Mouse (Mus musculus) CH12F3 (cell line): ENCODE measurements around the gene Hbb-bt.
"Not testable (repeated sequence)": the region's sequence is repeated elsewhere in the genome, so short reads cannot be mapped to it uniquely, and the experiment has no call there.

Source experiments
- in situ Hi-C: fragments of 300-500 bp; cut with MboI; formaldehyde crosslinking; loops from 2 replicates; pipeline ENCODE4 v1.14.3; 2020; ENCODE audit warnings: low sequenced_read_pairs

Gene Hbb-bt

DNA sequence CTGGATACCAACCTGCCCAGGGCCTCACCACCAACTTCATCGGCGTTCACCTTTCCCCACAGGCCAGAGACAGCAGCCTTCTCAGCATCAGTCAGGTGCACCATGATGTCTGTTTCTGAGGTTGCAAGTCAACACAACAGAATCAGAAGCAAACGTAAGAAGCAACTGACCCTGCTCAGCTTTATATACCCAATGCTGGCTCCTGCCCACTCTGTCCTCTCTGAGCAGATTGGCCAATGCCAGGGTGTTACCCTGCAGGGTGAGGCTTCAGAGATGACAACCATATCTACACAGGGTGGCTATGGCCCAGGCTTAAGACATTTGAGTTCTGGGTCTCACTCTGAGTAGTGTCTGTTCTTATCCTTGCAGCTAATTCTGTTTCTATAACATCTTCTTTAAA lies at the start of gene Hbb-bt:
Gene Hbb-bt (minus strand): TSS at position 231 of the 400 bp plus-strand sequence.
- in situ Hi-C loops = no loop called here

DNA sequence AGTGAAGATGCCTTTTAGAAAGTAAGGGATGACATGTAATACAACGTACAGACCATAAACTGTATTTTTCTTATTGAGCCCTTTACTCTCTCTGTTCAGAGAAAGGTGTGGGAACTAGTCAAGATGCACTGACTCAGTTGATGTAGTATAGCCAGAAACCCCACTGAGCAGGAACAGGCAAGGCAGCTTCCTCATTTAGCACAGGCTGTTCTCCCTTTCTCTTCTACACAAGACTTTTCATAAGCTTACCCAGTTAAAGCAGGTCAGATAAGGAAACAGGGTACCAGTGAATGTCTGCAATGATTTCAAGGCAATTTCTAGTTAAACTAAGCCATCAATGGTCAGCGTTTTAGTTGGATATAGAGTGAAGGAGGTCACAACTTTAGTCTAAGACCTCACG lies 47.7 kb upstream of the Hbb-bt start:
- in situ Hi-C loops = no loop called here

DNA sequence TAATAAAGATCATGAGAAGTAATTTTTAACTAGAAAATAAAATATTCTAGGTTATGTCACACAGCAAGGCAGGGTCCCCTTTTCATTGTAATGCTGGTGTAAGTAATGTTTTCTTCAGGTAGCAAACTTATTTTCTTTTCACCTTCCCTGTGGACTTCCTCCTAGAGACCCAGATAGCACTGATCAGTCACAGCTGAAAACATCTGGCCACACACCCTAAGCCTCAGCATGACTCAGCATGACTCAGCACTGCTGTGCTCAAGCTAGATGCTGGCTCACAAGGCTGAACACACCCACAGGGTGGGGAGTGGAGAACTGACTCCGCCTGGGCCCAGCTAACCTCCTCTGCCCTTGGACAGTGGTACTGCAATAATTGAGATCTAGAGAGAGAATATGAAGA lies 47.1 kb upstream of the Hbb-bt start:
- in situ Hi-C loops = no loop called here

DNA sequence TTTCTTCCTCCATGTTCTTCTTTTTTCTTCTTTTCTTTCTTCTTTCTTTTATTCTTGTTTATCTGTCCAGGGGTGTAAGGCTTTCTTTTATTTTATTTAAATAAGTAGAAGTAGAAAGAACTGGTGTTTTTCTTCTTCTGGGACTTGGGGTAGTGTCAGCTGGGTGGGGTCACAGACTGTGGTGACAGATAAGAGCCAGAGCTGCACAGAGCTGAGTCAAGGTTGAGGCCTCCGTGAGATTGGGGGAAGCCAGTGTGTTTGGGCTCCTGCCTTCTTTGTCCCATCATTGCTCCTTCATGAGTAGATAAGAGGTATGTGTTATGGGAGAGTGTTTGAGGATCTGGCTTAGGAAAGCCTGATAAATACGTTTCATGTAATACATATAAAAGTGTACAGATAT lies 45.3 kb upstream of the Hbb-bt start:
- in situ Hi-C loops = no loop called here

DNA sequence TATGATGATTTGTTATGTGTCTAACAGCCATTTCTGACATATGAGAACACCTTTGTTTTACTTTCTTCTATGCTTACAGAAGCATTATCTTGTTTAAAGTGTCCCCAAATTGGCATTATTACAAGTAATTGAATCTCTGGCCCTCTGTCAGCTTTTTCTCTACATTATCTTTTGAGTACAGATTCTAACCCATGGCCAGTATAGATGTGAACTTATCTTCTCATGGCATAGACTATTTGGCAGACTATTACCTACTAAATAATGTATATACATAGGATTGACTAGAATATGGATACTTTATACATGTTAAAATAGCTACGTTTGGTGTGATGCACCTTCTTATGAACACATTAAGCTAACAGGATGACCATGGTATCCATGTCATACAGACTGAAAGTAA lies 40.9 kb upstream of the Hbb-bt start:
- in situ Hi-C loops = no loop called here

DNA sequence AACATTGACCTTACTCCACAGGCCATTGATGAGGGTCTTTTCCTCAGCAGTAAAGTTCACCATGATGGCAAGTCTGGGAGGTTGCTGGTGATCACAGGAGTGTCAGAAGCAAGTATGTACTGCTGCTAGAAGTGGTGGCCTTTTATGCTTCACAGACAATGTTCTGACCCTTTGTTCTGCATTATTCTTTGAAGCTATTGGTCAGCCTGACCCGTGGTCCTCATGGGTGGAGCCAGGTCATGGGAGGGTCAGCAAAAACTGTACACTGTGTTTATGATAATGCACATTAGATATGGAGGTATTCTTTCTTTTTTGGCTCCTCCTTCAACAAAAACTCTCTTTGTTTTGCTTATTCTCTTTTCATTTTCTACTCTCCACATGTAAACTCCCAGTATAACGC lies 39.3 kb upstream of the Hbb-bt start, which contains the start of gene Hbb-y:
Gene Hbb-y (minus strand): TSS at position 127 of the 400 bp plus-strand sequence.
- in situ Hi-C loops = no loop called here

DNA sequence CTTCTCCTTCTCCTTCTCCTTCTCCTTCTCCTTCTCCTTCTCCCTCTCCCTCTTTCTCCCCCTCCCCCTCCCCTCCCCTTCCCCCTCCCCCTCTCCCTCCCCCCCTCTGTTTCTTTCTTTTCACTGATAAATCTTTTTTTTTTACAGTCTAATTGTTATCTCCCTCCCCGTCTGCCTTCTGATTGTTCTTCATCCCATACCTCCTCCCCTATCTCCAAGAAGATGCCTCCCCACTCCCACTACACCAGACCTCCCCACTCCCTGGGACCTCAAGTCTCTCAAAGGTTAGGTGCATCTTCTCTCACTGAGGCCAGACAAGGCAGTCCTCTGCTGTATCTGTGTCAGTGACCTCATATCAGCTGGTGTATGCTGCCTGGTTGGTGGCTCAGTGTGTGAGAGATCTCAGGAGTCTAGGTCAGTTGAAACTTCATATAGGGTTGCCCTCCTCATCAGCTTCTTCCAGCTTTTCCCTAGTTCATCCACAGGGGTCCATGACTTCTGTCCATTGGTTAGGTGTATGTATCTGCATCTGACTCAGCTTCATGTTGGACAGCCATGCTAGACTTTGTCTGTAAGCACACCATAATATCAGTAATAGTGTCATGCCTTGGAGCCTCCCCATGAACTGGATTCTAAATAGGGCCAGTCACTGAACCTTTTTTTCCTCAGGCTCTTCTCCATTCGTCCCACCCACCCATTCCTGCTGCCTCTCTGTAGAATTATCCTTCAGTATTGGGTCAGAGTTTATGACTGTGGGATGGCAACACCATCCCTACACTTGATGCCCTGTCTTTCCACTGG lies 30.9 kb upstream of the Hbb-bt start:
- in situ Hi-C loops = no loop called here

DNA sequence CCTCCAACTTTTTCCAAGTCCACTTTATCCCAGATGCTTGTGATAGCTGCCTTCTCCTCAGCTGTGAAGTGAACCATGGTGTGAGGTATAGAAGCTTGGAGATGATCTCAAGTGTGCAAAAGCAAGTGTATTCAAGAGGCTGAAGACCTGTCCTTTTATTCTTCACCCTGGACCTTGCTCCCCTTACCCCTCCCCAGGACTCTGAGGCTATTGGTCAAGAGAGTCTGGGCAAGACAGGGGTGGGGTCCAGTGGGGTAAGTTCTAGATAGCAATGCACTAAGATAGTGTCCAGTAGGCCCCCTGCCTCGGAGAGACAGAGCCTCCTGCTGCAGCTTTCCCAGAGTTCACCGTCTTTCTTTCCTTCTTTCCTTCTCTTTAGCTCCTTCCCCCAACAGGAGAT lies 29.2 kb upstream of the Hbb-bt start, which contains the start of gene Hbb-bh1:
Gene Hbb-bh1 (minus strand): TSS at position 131 of the 400 bp plus-strand sequence.
- in situ Hi-C loops = no loop called here

DNA sequence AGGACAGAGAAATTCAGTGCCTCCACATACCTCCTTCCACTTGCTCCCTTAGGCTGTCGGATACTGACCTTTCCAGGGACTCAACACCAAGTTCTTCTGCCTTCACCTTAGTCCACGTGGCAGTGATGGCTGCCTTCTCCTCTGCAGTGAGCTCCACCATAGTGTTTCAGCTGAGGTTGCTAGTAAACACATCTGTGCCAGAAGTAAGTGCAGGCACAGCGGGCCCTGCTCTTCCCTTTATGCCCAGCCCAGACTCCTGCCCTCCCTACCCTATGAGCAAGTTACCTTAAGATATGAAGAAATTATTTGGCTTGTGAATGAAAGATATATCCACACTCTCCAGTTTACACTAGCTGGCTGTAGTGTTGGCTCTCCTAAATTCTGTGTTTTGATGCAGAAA lies 26.5 kb upstream of the Hbb-bt start, which contains the start of gene Hbb-bh2:
Gene Hbb-bh2 (minus strand): TSS at position 253 of the 400 bp plus-strand sequence.
- in situ Hi-C loops = no loop called here

DNA sequence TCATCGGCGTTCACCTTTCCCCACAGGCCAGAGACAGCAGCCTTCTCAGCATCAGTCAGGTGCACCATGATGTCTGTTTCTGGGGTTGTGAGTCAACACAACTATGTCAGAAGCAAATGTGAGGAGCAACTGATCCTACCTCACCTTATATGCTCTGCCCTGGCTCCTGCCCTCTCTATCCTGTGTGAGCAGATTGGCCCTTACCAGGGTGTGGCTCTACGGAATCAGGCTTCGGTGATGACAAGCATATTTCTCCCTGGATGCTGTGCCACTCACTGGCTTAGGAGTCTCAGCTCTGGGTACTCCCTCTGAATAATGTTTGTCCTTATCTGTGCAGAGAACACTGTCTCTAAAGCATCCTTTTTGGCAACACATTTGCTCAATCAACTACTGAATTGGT lies 14.0 kb upstream of the Hbb-bt start, which contains the start of gene Hbb-bs:
Gene Hbb-bs (minus strand): TSS at position 289 of the 400 bp plus-strand sequence.
- in situ Hi-C loops = no loop called here

DNA sequence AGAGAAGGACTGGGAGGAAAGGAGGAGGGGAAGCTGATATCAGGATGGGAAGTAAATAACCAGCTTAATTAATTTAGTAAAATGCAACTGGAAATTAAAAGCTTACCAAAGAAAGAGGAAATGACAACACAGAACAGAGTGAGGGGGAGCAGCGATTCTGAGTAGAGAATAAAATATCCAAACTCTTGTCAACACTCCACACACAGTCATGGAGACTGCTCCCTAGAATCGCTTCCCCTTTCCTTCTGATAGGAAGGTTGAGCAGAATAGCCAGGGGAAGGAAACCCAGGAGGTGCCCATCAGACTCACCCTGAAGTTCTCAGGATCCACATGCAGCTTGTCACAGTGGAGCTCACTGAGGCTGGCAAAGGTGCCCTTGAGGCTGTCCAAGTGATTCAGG lies 13.3 kb upstream of the Hbb-bt start:
- in situ Hi-C loops = not testable (repeated sequence)

DNA sequence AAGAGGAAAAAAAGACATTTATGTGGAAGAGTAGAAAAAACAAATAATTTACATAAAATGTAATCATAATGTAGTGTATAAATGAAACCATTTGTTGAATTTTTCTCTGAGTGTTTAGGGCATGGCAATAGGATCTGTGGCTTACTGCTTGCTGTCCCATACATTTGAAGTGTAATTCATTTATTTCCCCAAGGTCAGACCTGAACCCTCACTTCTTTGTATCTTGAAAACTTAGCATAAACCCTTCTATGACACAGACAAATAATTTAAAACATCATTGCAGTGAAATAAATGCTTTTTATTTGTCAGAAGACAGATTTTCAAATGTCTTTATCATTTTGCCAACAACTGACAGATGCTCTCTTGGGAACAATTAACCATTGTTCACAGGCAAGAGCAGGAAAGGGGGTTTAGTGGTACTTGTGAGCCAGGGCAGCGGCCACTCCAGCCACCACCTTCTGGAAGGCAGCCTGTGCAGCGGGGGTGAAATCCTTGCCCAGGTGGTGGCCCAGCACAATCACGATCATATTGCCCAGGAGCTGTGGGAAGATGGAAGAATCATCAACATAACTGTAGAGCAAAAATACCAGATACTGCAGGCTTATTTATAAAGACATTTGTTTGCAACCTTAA lies 12.6 kb upstream of the Hbb-bt start:
- in situ Hi-C loops = no loop called here

DNA sequence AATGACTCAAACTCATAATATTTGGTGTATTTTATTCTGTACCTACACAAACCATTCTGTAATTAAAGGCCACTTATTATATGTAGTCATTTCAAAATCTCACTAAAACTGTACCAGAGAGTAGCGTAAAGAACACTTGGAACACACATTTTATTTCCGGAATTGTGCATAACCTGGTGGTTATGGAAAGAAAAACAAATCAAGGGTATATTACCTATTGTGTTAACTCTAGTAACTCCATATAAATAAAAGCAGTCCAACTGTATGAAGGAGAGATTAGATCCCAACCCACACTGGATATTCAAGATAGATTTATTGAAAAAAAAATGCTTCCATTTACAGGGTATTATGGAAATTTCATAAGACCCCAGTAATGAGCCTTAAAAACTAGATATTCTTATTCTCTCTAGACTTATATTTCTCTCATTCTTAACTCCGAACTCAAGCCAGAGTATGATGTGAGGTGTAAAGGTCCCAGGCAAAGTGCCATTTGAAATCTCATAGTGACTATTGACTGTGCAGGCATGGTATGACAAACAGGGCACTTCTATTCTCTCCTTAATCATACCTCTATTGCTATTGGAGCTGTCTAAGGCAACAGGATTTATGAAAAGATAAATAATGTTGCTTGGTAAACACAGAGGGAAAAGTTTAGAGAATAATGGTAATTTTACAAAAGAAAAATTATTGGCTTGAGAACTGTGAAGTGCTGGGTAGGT lies 11.9 kb upstream of the Hbb-bt start:
- in situ Hi-C loops = no loop called here

DNA sequence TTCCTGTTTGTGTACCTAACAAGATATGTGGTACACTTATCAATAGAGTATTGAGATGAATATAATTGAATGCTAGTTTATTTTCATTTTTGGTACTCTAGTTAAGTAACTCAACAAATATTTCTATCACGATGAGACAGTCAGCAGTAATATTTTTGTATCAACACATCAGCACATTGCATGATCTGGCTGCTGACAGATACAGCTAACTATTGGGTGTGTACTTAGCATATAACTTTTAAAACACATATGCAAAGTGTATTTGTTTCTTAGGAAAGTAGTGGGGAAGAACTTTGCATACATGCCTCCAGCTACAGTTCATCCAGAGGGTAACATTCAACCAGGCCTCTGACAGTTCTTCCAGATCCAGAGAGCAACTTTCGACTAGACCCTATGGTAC lies 10.8 kb upstream of the Hbb-bt start:
- in situ Hi-C loops = no loop called here

DNA sequence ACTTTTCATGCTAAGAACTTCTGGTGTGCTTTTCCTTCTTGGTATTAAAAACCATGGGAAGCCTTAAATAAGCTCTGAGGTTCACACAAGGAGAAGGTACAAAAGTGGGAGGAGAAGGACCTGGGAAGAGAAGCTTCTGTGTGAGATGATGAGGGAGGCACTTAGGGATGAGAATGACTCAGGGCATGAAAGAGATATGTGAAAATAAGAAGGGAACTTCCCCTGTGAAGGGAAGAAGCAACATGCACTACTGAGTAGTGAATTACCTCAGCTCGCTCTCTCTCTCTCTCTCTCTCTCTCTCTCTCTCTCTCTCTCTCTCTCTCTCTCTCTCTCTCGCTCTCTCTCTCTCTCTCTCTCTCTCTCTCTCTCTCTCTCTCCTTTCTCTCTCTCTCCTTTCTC lies 1.3 kb upstream of the Hbb-bt start:
- in situ Hi-C loops = not testable (repeated sequence)

DNA sequence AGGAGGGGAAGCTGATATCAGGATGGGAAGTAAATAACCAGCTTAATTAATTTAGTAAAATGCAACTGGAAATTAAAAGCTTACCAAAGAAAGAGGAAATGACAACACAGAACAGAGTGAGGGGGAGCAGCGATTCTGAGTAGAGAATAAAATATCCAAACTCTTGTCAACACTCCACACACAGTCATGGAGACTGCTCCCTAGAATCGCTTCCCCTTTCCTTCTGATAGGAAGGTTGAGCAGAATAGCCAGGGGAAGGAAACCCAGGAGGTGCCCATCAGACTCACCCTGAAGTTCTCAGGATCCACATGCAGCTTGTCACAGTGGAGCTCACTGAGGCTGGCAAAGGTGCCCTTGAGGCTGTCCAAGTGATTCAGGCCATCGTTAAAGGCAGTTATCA lies 644 bp downstream of the Hbb-bt start:
- in situ Hi-C loops = not testable (repeated sequence)

DNA sequence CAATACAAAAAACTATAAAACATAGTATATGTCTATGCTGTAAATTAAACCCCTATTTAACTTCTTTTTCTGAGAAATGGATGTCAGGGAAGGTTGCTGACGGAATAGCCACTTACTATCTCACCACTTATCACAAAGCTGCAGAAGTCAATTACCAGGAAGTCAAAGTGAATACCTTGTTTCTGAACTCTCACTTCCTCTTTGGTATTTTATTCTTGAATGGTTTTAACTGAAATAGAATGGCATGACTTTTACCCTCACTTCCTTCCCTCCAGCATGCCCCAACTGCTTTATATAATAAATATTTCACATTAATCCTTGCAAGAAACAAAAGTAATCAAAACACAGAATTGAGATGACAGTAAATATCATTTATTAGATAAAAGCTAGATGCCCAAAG lies 1.6 kb downstream of the Hbb-bt start:
- in situ Hi-C loops = no loop called here

DNA sequence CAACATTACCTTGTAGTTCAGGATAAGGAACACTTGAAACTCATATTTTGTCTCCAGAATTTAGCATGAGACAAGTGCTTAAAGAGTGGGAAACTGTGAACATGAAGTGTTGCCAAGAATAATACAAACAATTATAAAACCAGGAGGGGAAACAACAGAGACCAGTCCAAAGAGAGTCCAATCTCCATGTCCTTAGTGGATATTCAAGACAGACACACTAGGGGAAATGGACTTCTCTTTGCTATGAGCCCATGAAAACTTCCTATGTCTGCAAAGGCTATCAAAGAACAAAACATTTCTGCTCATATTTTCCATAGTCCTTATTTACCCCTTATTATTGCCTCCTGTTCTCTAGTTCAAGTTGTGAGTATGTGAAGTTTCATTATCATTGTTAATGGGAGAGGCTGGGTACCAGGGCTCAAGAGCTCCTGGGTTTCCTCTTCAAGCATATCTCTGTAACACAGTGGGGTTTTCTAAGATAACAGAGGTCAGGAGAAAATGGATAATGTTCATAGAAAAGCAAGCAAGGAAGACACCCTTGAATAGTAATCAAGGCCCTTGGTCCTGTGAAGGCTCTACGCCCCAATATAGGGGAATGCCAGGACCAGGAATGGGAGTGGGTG lies 2.5 kb downstream of the Hbb-bt start:
- in situ Hi-C loops = no loop called here

DNA sequence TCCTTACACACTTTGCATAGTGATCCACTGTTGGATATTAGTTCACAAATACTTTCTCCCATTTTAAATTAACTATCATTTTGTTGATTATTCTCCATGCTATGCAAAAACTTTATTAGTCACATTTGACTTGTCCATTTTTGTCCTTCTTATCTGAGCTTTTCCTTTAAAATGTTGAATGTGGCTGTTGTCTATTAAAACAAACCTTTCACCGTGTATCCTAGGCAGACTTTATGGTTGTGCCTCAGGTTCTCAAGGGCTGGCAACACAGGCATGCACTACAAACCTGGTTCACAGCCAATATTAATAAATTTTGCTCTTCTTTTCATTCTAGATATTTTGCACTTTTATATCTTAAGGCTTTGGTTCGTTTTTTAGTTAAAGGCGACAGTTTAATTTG lies 3.0 kb downstream of the Hbb-bt start:
- in situ Hi-C loops = no loop called here

DNA sequence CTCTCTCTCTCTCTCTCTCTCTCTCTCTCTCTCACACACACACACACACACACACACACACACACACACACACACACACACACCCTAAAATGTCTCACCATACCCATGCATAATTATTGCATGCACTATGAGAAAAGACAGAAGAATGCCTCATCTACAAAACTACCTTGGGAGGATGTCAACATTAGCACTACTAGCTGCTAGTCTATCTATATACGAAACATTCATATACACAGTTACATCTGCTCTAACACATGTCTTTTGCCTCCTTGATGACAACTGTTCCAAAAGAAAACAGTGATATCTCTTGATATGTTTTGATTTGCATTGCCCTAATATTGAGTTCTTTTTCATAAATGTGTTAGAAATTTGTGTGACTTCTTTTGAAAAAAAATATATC lies 3.5 kb downstream of the Hbb-bt start:
- in situ Hi-C loops = no loop called here

DNA sequence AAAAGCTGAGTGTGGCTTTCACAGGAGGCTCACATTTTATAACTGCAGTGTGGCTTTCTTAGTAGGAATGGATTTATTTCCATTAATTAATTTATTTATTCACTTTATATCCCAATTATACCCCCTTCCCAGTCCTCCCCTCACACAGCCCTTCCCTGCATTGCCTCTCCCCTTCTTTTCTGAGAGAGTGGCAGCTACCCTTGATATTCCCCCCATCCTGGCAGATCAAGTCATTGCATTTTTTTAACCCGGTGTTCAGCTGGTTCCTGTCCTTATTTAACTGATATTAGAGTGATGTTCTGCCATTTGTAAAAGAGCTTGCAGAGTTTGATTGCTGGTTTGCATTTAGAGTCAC lies 4.0 kb downstream of the Hbb-bt start:
- in situ Hi-C loops = no loop called here
